Mouse (Mus musculus): Measurements from ENCODE around the gene Fndc7. TPM values are rescaled to one million over a fixed set of nuclear protein-coding genes. Genes with fewer than 3 reads are reported as not detected.

The Fndc7 gene
- not detected in 2 replicates for polyA plus RNA-seq (2012)

DNA sequence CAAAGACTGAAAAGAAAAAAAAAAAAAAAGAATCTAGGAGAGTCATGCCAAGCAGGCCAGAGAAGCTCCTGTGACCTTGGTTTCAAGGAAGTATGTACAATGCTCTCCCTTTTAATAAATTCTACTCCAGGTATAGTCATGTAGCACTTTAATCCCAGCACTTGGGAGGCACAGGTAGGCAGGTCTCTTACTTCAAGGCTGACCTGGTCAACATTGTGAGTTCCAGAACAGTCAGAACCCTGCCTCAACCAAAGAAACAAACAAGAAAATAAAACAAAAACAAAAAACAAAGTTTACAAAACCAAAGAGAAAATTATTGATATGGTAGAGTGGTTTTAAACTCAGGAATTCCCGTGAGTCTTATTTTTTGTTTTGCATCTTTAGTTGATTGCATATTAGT, at the start of gene Fndc7:
Gene Fndc7 (minus strand): TSS at position 101 of the 400 bp plus-strand sequence.
- TF ChIP-seq GATA1 (IDR thresholded peaks at IDR 0.05; ENCODE audit: low read length) = no peak

GRCm38 (mm10) chr3:108939573-108939972, 49.8 kb upstream of the Fndc7 start, which contains the start of gene Henmt1:
TSS of gene Henmt1 (plus strand) at chr3:108939873.
- TF ChIP-seq GATA1 (IDR thresholded peaks at IDR 0.05; ENCODE audit: low read length) = no peak

- no peak for TF ChIP-seq GATA1 (IDR thresholded peaks at IDR 0.05; ENCODE audit: low read length)
Observed at GRCm38 (mm10) chr3:108938691-108939090, 48.9 kb upstream of the Fndc7 start.

DNA sequence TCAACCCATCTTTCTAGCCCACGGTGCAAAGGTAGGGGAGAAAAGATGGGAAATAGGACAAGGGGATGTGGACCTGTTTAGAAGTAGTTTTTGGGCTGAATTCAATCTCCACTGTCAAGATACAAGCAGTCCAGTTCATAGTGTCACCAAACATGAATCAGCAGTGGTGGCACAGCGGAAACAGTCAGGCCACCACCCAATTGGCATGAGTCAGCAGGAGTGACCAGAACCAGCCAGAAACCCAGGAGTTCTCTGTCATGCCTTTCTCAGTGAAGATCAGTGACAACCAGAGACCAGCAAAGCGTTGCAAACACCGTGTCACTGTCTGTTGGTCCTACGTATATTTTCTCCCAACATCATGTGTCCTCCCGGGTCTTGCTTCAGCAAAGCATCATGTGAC, 43.7 kb upstream of the Fndc7 start:
- TF ChIP-seq GATA1 (IDR thresholded peaks at IDR 0.05; ENCODE audit: low read length) = no peak

GRCm38 (mm10) chr3:108926308-108926707, 36.5 kb upstream of the Fndc7 start:
- TF ChIP-seq GATA1 (IDR thresholded peaks at IDR 0.05; ENCODE audit: low read length) = no peak

DNA sequence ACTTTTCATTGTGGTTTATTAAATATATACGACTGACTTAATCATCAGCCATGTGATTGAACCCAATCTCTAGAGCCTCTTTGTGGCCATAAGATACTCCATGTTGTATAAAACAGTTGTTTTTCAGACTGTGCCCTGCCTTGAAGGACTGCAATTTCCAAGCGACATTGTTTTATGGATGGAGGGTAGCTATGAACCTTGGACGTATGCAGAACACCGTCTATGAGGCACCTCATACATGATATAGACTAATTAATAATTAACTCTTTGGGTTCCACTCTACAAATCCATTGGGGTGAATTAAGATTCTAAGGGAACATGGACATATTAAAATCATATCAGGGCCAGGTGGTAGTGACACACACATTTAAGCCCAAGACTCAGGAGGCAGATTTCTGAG, 35.9 kb upstream of the Fndc7 start:
- no peak for TF ChIP-seq GATA1 (IDR thresholded peaks at IDR 0.05; ENCODE audit: low read length)

DNA sequence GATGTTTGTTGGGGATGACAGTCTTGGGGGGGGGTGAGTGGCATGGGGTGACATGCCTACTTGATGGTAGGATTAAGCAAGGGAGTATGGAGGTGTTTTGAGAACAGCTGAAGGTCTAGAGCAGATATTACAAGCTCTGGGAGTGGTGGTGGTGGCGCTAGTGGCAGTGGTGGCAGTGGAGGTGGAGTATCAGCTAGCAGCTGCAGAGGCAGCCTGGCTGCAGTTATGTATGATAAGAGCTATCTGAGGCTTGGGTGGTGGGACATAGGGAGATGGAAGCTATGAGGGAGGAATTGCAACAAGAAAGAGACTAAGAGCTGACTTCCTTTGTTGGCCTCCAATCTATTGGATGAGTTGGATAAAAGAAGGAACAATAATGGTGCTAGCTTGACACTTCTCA, 32.0 kb upstream of the Fndc7 start:
- TF ChIP-seq GATA1 (IDR thresholded peaks at IDR 0.05; ENCODE audit: low read length) = no peak

GRCm38 (mm10) chr3:108920442-108921070, 30.7 kb upstream of the Fndc7 start:
- TF ChIP-seq GATA1 (IDR thresholded peaks at IDR 0.05; ENCODE audit: low read length) = no peak

GRCm38 (mm10) chr3:108918852-108919251, 29.0 kb upstream of the Fndc7 start:
- no peak for TF ChIP-seq GATA1 (IDR thresholded peaks at IDR 0.05; ENCODE audit: low read length)

DNA sequence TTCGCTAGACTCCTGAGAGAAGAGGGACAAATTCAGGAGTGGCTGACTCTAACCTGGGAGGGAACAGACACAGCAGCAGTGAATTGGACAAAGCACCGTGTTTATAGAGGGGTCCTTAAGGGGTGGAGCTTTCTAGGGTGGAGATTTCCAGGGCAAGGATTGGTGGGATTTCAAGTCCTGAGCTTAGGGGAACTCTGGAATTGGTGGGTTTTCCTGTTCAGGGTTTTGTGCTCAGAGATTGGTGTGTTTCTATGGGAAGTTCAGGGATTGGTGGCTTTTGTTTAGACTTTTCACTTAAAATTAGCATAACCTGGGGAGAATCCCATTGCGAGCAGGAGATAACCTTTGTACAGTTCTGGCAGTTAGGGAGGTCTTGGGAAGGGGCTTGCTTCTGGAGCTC, 28.2 kb upstream of the Fndc7 start:
- no peak for TF ChIP-seq GATA1 (IDR thresholded peaks at IDR 0.05; ENCODE audit: low read length)

DNA sequence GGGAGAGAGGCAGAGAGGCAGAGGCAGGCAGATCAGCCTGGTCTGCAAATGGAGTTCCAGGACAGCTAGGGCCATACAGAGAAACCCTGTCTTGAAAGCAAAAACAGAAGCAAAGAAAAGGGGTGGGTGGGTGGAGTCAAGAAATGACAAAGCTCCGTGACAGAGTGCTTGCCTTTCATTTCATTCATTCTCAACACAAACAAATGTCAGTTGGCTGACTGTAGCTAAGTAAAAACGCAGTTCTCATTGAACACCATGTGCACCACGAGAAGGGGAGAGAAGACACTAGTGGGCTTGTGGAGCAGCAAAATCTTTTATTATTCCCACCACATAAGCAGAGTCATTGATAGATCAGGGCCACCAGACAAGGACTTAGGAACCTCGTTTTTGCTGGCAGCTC, 27.0 kb upstream of the Fndc7 start:
- TF ChIP-seq GATA1 (IDR thresholded peaks at IDR 0.05; ENCODE audit: low read length) = no peak

GRCm38 (mm10) chr3:108915999-108916398, 26.2 kb upstream of the Fndc7 start:
- no peak for TF ChIP-seq GATA1 (IDR thresholded peaks at IDR 0.05; ENCODE audit: low read length)

- no peak for TF ChIP-seq GATA1 (IDR thresholded peaks at IDR 0.05; ENCODE audit: low read length)
Observed at GRCm38 (mm10) chr3:108911548-108912413, 22.0 kb upstream of the Fndc7 start, which contains the start of gene Prpf38b. TSS of gene Prpf38b (minus strand) at chr3:108911727.

DNA sequence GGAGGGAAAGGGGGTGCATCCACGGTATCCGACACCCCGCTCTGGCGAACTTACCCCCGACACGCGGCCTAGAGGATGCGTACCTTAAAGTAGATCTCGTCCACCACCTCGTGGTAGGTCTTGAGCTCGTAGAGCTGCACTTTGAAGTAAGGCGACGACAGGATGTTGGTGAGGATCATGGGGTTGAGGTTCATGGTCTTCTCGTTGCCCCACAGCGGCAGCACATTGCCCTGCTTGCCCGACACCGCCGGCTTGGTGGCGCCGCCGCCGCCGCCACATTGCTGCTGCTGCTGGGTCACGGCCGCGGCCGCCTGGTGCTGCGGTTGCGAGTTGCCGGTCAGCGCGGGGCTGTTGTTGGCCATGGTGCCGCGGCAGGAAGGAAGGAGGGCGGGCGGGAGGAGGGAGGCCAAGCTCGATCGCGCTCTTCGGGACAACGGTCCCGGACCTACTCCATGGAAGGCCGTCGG, 21.3 kb upstream of the Fndc7 start:
- TF ChIP-seq GATA1 (IDR thresholded peaks at IDR 0.05; ENCODE audit: low read length) = no peak

DNA sequence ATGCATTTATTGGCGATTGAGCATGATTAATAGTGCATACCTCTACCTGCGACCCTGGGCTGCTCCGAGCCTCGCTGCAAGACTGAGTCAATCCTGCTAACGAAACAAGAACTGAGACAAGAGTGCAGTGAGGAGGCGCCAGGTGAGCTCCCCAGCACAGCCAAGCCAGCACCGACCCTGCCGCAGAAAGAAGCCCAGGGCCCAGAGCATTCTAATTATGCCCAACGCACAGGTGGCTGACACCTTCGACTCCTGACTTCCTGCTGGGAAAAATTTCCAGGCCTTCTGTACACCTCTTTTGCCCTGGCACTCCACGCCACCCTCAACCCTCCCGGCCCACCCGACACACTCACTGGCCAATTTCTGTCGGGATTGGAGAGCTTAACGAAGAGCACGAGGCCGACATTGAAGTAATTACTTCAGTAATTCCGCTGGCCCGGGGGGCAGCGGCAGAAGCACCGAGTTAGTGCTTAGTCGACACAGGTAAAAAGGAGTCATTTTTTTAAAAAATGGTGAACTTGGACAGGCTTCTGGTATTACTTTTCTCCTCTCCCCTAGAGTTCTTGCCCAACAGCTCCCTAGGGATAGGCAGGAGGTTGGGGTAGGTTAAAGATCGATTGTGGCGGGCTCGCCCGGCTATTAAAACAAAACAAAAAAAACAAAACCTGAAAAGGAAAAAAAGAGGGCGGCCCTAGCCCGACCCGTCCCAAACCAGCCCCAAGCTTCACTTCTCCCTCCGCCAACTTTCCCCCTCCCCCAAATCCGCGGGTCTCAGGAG, 20.7 kb upstream of the Fndc7 start:
- no peak for TF ChIP-seq GATA1 (IDR thresholded peaks at IDR 0.05; ENCODE audit: low read length)

GRCm38 (mm10) chr3:108902934-108903333, 13.1 kb upstream of the Fndc7 start:
- no peak for TF ChIP-seq GATA1 (IDR thresholded peaks at IDR 0.05; ENCODE audit: low read length)
